12 mouse cellular contexts compared by ENCODE assay signal in the genomic region with DNA sequence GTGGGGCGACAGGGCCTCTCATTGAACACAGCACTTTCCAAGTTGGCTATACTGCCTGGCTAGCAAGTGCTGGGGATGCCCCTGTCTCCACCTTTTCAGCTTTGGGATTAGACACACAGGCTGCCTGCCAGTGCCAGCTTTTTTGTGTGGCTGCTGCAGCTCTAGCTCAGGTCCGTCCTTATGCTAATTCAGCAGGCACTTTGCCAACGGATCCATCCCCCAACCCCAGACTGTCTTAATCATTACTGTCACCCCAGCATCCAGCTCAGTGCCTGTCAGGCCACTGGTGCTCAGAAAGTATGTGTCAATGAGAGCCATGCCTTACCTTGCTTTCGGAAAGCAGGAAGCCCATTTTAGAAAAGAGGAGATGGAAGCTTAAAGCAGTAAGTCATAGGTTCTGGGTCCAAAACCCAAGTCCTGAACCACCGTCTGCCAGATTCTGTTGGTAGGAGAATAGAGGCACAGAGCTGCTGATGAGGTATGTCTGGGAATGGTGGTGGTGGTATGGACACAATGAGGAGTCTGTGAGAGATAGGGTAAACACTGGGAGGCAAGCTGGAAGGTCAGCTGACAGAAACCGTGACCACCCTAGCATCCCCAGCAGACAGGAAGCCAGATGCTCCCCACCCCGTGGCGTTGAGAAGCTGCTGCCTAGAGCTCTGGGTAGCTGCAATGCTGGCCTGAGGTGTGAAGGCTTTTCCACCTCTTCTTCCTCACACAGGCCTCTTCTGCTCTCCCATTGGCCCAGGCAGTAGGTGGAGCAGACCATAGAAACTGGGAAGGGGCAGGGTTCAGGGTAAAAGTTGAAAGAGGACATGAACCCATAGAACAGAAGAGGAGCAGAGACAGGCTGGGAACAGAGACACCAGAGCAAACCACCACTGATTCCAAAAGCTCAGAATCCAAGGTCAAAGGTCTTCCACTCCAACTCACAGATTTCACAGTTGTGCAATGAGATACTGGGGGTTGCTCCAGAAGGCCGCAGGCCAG.
DNase-seq lines count a peak whose midpoint lies in the region; ATAC-seq and TF ChIP-seq lines count a peak whose summit lies in the region.
"Had no signal": no experiment of that assay in that cellular context is flagged by ENCODE, and none has a peak within 500 bp of the region (broad histone marks: within the 10 kb centered on the region; RNA-seq: fewer than 3 reads in every experiment).

No protein-coding gene starts in this region.

- ATAC-seq in hindbrain, embryonic 13.5 days (ENCODE audit: low FRiP score) = peak; percentile 66; the same call in 1 of the 2 replicates
- no peak for ATAC-seq in hindbrain, embryonic 11.5 days (ENCODE audit: low FRiP score)
- peak; percentile 44 for ATAC-seq in Patski
- ATAC-seq in hindbrain, embryonic 16.5 days = peak; percentile 48; the same call in 1 of the 2 replicates
- ATAC-seq in liver, embryonic 13.5 days (ENCODE audit: low read depth) = peak; percentile 71

- CTCF ChIA-PET in Patski (lab: Charles Lee) = interaction anchor here (1.0 kb wide), 1 partner anchor 11 kb away, joined by 3 read pairs; no protein-coding TSS in a partner anchor

- POLR2A ChIA-PET in Patski (lab: Charles Lee) = interaction anchor here (0.6 kb wide), 1 partner anchor 183 kb away, joined by 4 read pairs; no protein-coding TSS in a partner anchor

- no peaks in the 10 kb centered on the region for H3K9me3 ChIP-seq in hindbrain, embryonic 13.5 days
- no peaks in the 10 kb centered on the region for H3K9me3 ChIP-seq in hindbrain, embryonic 11.5 days (ENCODE audit: control insufficient read depth, low read length)
- no peaks in the 10 kb centered on the region for H3K9me3 ChIP-seq in hindbrain, embryonic 16.5 days (ENCODE audit: control insufficient read depth, low read length)
- H3K9me3 ChIP-seq in liver, embryonic 13.5 days (replicated peaks) = no peaks in the 10 kb centered on the region
- H3K9me3 ChIP-seq: limb, embryonic 12.5 days had no signal

- no peak overlapping the region for H3K4me2 ChIP-seq in hindbrain, embryonic 13.5 days
- H3K4me2 ChIP-seq in hindbrain, embryonic 11.5 days (replicated peaks; ENCODE audit: low read depth, low read length) = no peak overlapping the region
- H3K4me2 ChIP-seq in hindbrain, embryonic 16.5 days (ENCODE audit: low read length) = no peak overlapping the region
- H3K4me2 ChIP-seq in liver, embryonic 13.5 days = no peak overlapping the region
- H3K4me2 ChIP-seq: limb, embryonic 12.5 days had no signal

- in situ Hi-C loops in Patski (cut with MboI; ENCODE audit: low pct_unique_long_range_greater_than_20kb) = no loop called here

- DNase-seq in hindbrain, embryonic 11.5 days (ENCODE audit: low spot score) = no peak
- no peak for DNase-seq in Patski (ENCODE audit: low read depth, low spot score)
- DNase-seq in liver, embryonic 13.5 days = no peak
- DNase-seq in left cerebral cortex, adult 8-10 months (ENCODE audit: low spot score in 2 of 2) = no peak
- no peak for DNase-seq in lung, postnatal 25 days (ENCODE audit: low spot score)
- no peak for DNase-seq in adrenal gland, postnatal 10 days
- DNase-seq: adrenal gland, postnatal 14 days; cerebellum, adult 11 months; layer of hippocampus, adult 9-11 months had no signal

- H3K27me3 ChIP-seq in hindbrain, embryonic 13.5 days = no peaks in the 10 kb centered on the region
- H3K27me3 ChIP-seq in hindbrain, embryonic 11.5 days (ENCODE audit: control insufficient read depth, insufficient read depth, low read length) = no peaks in the 10 kb centered on the region
- no peaks in the 10 kb centered on the region for H3K27me3 ChIP-seq in Patski
- H3K27me3 ChIP-seq in hindbrain, embryonic 16.5 days (replicated peaks; ENCODE audit: control insufficient read depth, insufficient read depth, low read length) = no peaks in the 10 kb centered on the region
- H3K27me3 ChIP-seq in liver, embryonic 13.5 days = no peaks in the 10 kb centered on the region

- H3K36me3 ChIP-seq in hindbrain, embryonic 13.5 days = no peaks in the 10 kb centered on the region
- no peaks in the 10 kb centered on the region for H3K36me3 ChIP-seq in hindbrain, embryonic 11.5 days (ENCODE audit: control insufficient read depth, insufficient read depth, low read length)
- no peaks in the 10 kb centered on the region for H3K36me3 ChIP-seq in hindbrain, embryonic 16.5 days (ENCODE audit: control insufficient read depth, insufficient read depth, low read length)
- no peaks in the 10 kb centered on the region for H3K36me3 ChIP-seq in liver, embryonic 13.5 days
- H3K36me3 ChIP-seq: limb, embryonic 12.5 days had no signal

- no peak overlapping the region for H3K9ac ChIP-seq in hindbrain, embryonic 13.5 days
- no peak overlapping the region for H3K9ac ChIP-seq in hindbrain, embryonic 11.5 days (ENCODE audit: low read depth, low read length)
- no peak overlapping the region for H3K9ac ChIP-seq in hindbrain, embryonic 16.5 days (ENCODE audit: low read depth, low read length)
- H3K9ac ChIP-seq in liver, embryonic 13.5 days = no peak overlapping the region
- H3K9ac ChIP-seq: limb, embryonic 12.5 days had no signal

- peaks cover 14% of the 10 kb centered on the region for H3K4me1 ChIP-seq in hindbrain, embryonic 13.5 days (replicated peaks)
- no peaks in the 10 kb centered on the region for H3K4me1 ChIP-seq in hindbrain, embryonic 11.5 days (replicated peaks; ENCODE audit: control insufficient read depth, insufficient read depth, low read length)
- peaks cover 3% of the 10 kb centered on the region for H3K4me1 ChIP-seq in hindbrain, embryonic 16.5 days (ENCODE audit: control insufficient read depth, insufficient read depth, low read depth, low read length)
- 0 out of 2 replicates have a peak, but pooled peaks cover 5% of the 10 kb centered on the region for H3K4me1 ChIP-seq in liver, embryonic 13.5 days (replicated peaks)

- no peak overlapping the region for H3K27ac ChIP-seq in hindbrain, embryonic 13.5 days
- H3K27ac ChIP-seq in hindbrain, embryonic 11.5 days (ENCODE audit: low read depth, low read length) = no peak overlapping the region
- H3K27ac ChIP-seq in hindbrain, embryonic 16.5 days (ENCODE audit: low read depth, low read length) = no peak overlapping the region
- no peak overlapping the region for H3K27ac ChIP-seq in liver, embryonic 13.5 days
- H3K27ac ChIP-seq: limb, embryonic 12.5 days had no signal

- WGBS in hindbrain, embryonic 13.5 days = 62% methylated on average over 9 of the region's 9 CpGs
- 73% methylated on average over 9 of the region's 9 CpGs for WGBS in hindbrain, embryonic 11.5 days
- 52% methylated on average over 9 of the region's 9 CpGs for WGBS in hindbrain, embryonic 16.5 days
- 39% methylated on average over 9 of the region's 9 CpGs for WGBS in liver, embryonic 13.5 days (ENCODE audit: insufficient replicate concordance)

- TF ChIP-seq CTCF in Patski (IDR thresholded peaks at IDR 0.05) = no peak

- H3K4me3 ChIP-seq in hindbrain, embryonic 13.5 days = no peak overlapping the region
- H3K4me3 ChIP-seq in hindbrain, embryonic 11.5 days (ENCODE audit: low read depth, low read length) = no peak overlapping the region
- no peak overlapping the region for H3K4me3 ChIP-seq in hindbrain, embryonic 16.5 days (ENCODE audit: low read length)
- H3K4me3 ChIP-seq in liver, embryonic 13.5 days (replicated peaks) = no peak overlapping the region
- H3K4me3 ChIP-seq: limb, embryonic 12.5 days had no signal
